Mouse (Mus musculus) cortical plate, adult 2 months (tissue): ENCODE measurements at regions not wholly inside any gene's neighbourhood (a gene's known extent, or its start where the extent isn't known, plus 50 kb on each side); places are given as distances from the start of the nearest gene placed in this dataset.

Experiments used
- H3K27ac ChIP-seq: fragments of 200-500 bp; 2 replicates; pipeline ENCODE4 v1.5.1; 2012; ENCODE audit warnings: low read length, control low read depth, inconsistent platforms; ENCODE audit not compliant: insufficient read depth
- H3K4me1 ChIP-seq: fragments of 200-500 bp; 2 replicates; pipeline ENCODE4 v1.6.1; 2011; ENCODE audit warnings: low read length; ENCODE audit not compliant: control insufficient read depth, insufficient read depth
- H3K4me3 ChIP-seq: fragments of 200-500 bp; 2 replicates; pipeline ENCODE4 v1.5.1; 2011; ENCODE audit warnings: mild to moderate bottlenecking, low read length, control low read depth; ENCODE audit not compliant: insufficient read depth
- CTCF ChIP-seq: fragments of 200-500 bp; IDR thresholded peaks from 2 replicates; pipeline ENCODE4 v1.5.1; 2011; ENCODE audit warnings: mild to moderate bottlenecking, control low read depth, low read length; ENCODE audit not compliant: insufficient read depth; ENCODE audit errors: extremely low read depth
- POLR2A ChIP-seq: fragments of 200-500 bp; IDR thresholded peaks from 2 replicates; pipeline ENCODE4 v1.6.1; 2011; ENCODE audit warnings: mild to moderate bottlenecking, low read length, control low read depth; ENCODE audit not compliant: insufficient read depth; ENCODE audit errors: extremely low read depth

DNA sequence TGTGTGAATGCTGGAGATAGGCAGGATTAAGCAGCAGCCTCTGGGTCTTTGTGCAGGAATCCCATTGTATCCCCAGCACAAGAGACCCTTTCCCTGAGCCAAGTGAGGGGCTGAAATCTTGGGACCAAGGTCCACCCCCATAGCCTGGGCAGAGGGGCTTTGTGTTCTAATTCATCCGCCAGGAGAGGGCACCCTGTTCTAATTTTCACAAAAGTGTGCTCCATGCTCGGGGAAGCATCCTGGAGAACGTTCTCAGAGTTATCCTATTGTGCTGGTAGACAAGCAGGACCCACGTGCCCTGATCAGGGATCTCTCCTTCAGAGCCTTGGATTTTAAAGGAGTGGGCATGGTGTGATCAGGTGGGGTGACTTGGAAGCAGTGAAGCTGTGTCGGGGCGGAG is 191.5 kb upstream of the 4931429L15Rik start:
- Histone ChIP-seq H3K4me1 (peaks cover 1% of the 10 kb centered on the region; the same call in 1 of the 2 replicates), H3K4me3 (no peak overlapping the region), H3K27ac (no peak overlapping the region)
- TF ChIP-seq POLR2A = no peak
- peak; percentile 35; the same call in 1 of the 2 replicates for TF ChIP-seq CTCF

- Histone ChIP-seq H3K27ac (no peak overlapping the region), H3K4me3 (no peak overlapping the region), H3K4me1 (peaks cover 1% of the 10 kb centered on the region; the same call in 1 of the 2 replicates)
- TF ChIP-seq CTCF (no peak), POLR2A (no peak)
Observed at GRCm38 (mm10) chr9:46509896-46510295, 190.1 kb upstream of the 4931429L15Rik start.

- Histone ChIP-seq H3K4me3 (no peak overlapping the region), H3K4me1 (peaks cover 1% of the 10 kb centered on the region; the same call in 1 of the 2 replicates), H3K27ac (no peak overlapping the region)
- no peak for TF ChIP-seq POLR2A
- no peak for TF ChIP-seq CTCF
Observed at GRCm38 (mm10) chr9:46509458-46509857, 189.7 kb upstream of the 4931429L15Rik start.

- TF ChIP-seq CTCF (no peak), POLR2A (no peak)
- Histone ChIP-seq H3K27ac (no peak overlapping the region), H3K4me1 (peaks cover 1% of the 10 kb centered on the region; the same call in 1 of the 2 replicates), H3K4me3 (no peak overlapping the region)
Observed at GRCm38 (mm10) chr9:46507036-46507435, 187.2 kb upstream of the 4931429L15Rik start.

DNA sequence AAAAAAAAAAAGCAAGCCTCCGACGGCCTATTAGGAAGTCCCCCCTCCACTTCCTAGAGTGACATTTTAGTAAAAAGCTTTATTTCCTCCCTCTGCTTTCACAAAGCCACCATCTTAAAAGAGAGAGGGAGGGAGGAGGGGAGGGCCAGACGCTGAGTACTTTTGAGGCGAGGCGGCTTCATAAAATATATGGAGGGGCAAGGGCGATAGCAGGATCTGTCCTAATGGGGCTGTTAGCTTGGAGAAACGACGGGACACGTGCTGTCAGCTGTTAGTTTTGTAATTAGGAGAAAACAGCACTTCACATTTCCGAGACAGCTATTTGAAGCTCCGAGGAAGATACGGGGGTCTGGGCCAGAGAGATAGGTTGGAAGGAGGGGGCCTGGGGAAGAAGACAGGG is 184.8 kb upstream of the 4931429L15Rik start:
- TF ChIP-seq CTCF (no peak), POLR2A (no peak)
- Histone ChIP-seq H3K4me1 (no peaks in the 10 kb centered on the region), H3K27ac (no peak overlapping the region), H3K4me3 (no peak overlapping the region)

DNA sequence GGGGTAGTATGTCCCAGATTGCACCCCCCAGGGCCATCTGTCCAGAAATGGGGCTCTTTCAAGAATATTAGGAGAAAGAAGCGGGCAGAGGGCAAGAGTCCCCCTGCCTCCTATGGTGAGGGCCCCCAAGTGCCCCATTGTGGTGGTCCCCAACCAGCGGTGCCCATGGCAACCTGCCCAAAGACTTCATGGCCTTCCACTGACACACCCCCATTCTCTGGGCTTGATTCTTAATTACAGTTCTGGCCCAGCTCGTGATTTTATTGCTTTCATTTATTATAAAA is 184.3 kb upstream of the 4931429L15Rik start:
- Histone ChIP-seq H3K27ac (no peak overlapping the region), H3K4me3 (no peak overlapping the region), H3K4me1 (no peaks in the 10 kb centered on the region)
- no peak for TF ChIP-seq CTCF
- TF ChIP-seq POLR2A = no peak

- H3K4me1 ChIP-seq = no peaks in the 10 kb centered on the region
- no peak overlapping the region for H3K27ac ChIP-seq
- TF ChIP-seq CTCF (no peak), POLR2A (no peak)
- no peak overlapping the region for H3K4me3 ChIP-seq
Observed at GRCm38 (mm10) chr9:46503321-46504132, 183.7 kb upstream of the 4931429L15Rik start.

DNA sequence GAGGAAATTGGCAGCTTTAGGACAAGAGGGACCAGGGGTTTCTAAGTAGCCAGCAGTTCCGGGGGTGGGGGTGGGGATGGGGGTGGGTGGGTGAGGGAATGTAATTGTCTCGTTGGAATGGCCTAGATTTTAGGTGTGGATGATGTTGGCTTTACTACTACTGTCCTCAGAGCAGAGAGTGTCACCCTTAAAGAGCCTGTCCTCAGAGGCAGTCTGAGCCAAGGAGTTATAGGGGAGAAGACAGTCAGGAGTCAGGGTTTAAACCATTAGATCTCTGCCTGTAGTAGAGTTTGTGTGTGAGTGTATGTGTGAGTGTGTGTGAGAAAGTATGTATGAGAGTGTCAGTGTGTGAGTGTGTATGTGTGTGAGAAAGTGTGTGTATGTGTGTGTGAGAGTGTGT is 179.6 kb upstream of the 4931429L15Rik start:
- Histone ChIP-seq H3K4me3 (no peak overlapping the region), H3K27ac (no peak overlapping the region), H3K4me1 (no peaks in the 10 kb centered on the region)
- TF ChIP-seq POLR2A (no peak), CTCF (no peak)

DNA sequence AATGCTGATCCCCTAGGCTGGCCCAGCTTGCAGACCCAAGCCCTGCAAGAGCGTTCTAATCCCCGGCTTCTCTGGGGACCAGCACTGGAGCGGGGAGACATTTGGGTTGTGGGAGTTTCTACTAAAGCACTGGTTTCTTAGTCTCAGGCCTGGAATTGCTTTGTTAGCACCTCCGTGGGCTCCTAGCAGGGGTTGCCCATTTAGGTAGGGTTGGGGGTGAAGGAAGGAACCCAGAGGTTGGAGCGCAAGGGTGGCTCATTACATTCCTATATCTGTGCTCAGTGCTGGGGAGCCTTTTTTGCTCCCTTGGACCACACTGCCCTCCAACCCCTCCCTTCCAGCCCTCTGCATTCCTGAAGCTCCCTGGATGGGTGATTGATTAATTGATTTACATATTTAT is 179.1 kb upstream of the 4931429L15Rik start:
- TF ChIP-seq POLR2A = no peak
- no peak for TF ChIP-seq CTCF
- no peak overlapping the region for H3K4me3 ChIP-seq

DNA sequence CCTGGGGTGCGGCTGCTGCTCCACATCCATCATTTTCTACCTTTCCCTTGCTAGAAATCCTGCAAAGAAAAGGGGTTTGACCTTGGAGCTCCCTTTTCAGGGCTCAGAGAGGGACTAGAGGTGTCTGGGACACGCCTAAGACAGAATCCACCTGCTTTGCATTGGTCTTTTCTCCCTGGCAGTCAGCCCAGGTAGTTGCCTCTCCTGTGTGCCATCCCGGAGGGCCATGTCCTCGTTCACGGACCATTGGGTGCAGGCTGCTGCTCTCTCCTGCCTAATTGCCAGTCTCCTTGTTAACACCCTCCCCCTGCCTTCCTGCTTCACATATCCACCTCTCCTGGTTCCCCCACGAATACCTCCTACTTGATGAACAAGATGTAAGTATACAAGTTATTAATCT is 175.5 kb upstream of the 4931429L15Rik start:
- no peak for TF ChIP-seq POLR2A
- Histone ChIP-seq H3K4me3 (no peak overlapping the region), H3K4me1 (no peaks in the 10 kb centered on the region), H3K27ac (no peak overlapping the region)

More for the DNA sequence above, 179.1 kb upstream of the 4931429L15Rik start:
- Histone ChIP-seq H3K27ac (no peak overlapping the region), H3K4me1 (no peaks in the 10 kb centered on the region)

GRCm38 (mm10) chr9:46482859-46483443 is 163.2 kb upstream of the 4931429L15Rik start:
- Histone ChIP-seq H3K27ac (no peak overlapping the region), H3K4me1 (peaks cover 2% of the 10 kb centered on the region; the same call in 1 of the 2 replicates), H3K4me3 (no peak overlapping the region)
- peak; percentile 24 for TF ChIP-seq CTCF
- TF ChIP-seq POLR2A = no peak
